Mouse (Mus musculus) intestine, postnatal 0 days (tissue): ENCODE measurements around the gene Amer1. TPM values are rescaled to one million over a fixed set of nuclear protein-coding genes. Genes with fewer than 3 reads are reported as not detected.
A peak's percentile ranks its signal among the peaks of the same experiment; 100 is the strongest.

Experiments
- ATAC-seq: fragments of 200-750 bp; cut with Nextera tagmentation; 2 replicates; pipeline ENCODE4 v1.8.0; 2017; ENCODE audit warnings: mild to moderate bottlenecking, moderate TSS enrichment, moderate library complexity
- H3K27ac ChIP-seq: fragments of 300-500 bp; sonication (generic); 2 replicates; pipeline ENCODE4 v1.5.1; 2014; ENCODE audit warnings: mild to moderate bottlenecking, low read depth, low read length, moderate library complexity
- H3K27me3 ChIP-seq: fragments of 300-500 bp; sonication (generic); replicated peaks from 2 replicates; pipeline ENCODE4 v1.6.1; 2014; ENCODE audit warnings: low read length, mixed read lengths; ENCODE audit not compliant: control insufficient read depth, insufficient read depth
- H3K36me3 ChIP-seq: fragments of 300-500 bp; sonication (generic); 2 replicates; pipeline ENCODE4 v1.6.1; 2014; ENCODE audit warnings: mild to moderate bottlenecking, moderate library complexity; ENCODE audit not compliant: control insufficient read depth, insufficient read depth
- H3K4me1 ChIP-seq: fragments of 300-500 bp; sonication (generic); replicated peaks from 2 replicates; pipeline ENCODE4 v1.6.1; 2014; ENCODE audit warnings: antibody characterized with exemption, low read length, mixed read lengths; ENCODE audit not compliant: control insufficient read depth, insufficient read depth
- H3K4me2 ChIP-seq: fragments of 300-500 bp; sonication (generic); replicated peaks from 2 replicates; pipeline ENCODE4 v1.6.1; 2014; ENCODE audit warnings: low read depth, mild to moderate bottlenecking, moderate library complexity
- H3K4me3 ChIP-seq: fragments of 300-500 bp; sonication (generic); 2 replicates; pipeline ENCODE4 v1.5.1; 2014; ENCODE audit warnings: low read depth, low read length
- H3K9ac ChIP-seq: fragments of 300-500 bp; sonication (generic); 2 replicates; pipeline ENCODE4 v1.6.1; 2014; ENCODE audit warnings: mild to moderate bottlenecking, low read depth, low read length
- H3K9me3 ChIP-seq: fragments of 300-500 bp; sonication (generic); 2 replicates; pipeline ENCODE4 v1.6.1; 2016; ENCODE audit warnings: mixed run types; ENCODE audit not compliant: control insufficient read depth
- CTCF ChIP-seq: sonication (generic); IDR thresholded peaks from 2 replicates; pipeline ENCODE4 v1.5.1; 2016; ENCODE audit warnings: low read depth, mild to moderate bottlenecking, control low read depth, antibody characterized with exemption, moderate library complexity
- WGBS: fragments of 180-500 bp; shearing (Covaris S2); extraction: QIAGEN DNeasy Blood & Tissue Kit; methylation state at CpG from one replicate; pipeline ENCODE4 v1.1.7; 2014; 5-methylcytosine and 5-hydroxymethylcytosine counted together
- polyA plus RNA-seq: library from polyadenylated mRNA; unstranded; fragments of >200 nt; fragmentation: Nextera tagmentation; extraction: Ambion mirVana; gene quantifications from 2 replicates; pipeline ENCODE4 v1.2.1, GENCODE M21; 2015

Gene Amer1
- polyA plus RNA-seq: 2.8 and 2.9 TPM in 2 replicates

- no peak for TF ChIP-seq CTCF
- H3K9ac ChIP-seq: peak within 1 kb of the TSS; percentile 34; the same call in 1 of the 2 replicates
- H3K27me3 ChIP-seq: no peaks in the 10 kb centered on the region
- no peaks in the 10 kb centered on the region for H3K36me3 ChIP-seq
- 19% methylated on average over 19 of the region's 19 CpGs for WGBS
- peak within 1 kb of the TSS; percentile 56 for H3K4me3 ChIP-seq
- peak within 1 kb of the TSS; percentile 81 for H3K27ac ChIP-seq
- no peaks in the 10 kb centered on the region for H3K9me3 ChIP-seq
- ATAC-seq: peak; percentile 94
- H3K4me1 ChIP-seq: no peaks in the 10 kb centered on the region
- H3K4me2 ChIP-seq: peak within 1 kb of the TSS; percentile 66
Observed at GRCm38 (mm10) chrX:95444776-95445111, at the start of gene Amer1. Amer1 (minus strand) TSS chrX:95444872.

- Histone ChIP-seq H3K4me3 (no peak overlapping the region), H3K4me1 (no peaks in the 10 kb centered on the region), H3K27ac (no peak overlapping the region), H3K9me3 (no peaks in the 10 kb centered on the region), H3K4me2 (no peak overlapping the region), H3K9ac (no peak overlapping the region), H3K36me3 (no peaks in the 10 kb centered on the region), H3K27me3 (0 out of 2 replicates have a peak, but pooled peaks cover 3% of the 10 kb centered on the region)
- WGBS: 61% methylated on average over 3 of the region's 3 CpGs
- TF ChIP-seq CTCF: no peak
- no peak for ATAC-seq
Observed at GRCm38 (mm10) chrX:95457166-95457565, 12.5 kb upstream of the Amer1 start.

GRCm38 (mm10) chrX:95445866-95446265 is 1.2 kb upstream of the Amer1 start:
- no peak overlapping the region for H3K27ac ChIP-seq
- no peaks in the 10 kb centered on the region for H3K36me3 ChIP-seq
- H3K4me3 ChIP-seq: no peak overlapping the region
- ATAC-seq: no peak
- no peak overlapping the region for H3K9ac ChIP-seq
- no peaks in the 10 kb centered on the region for H3K27me3 ChIP-seq
- no peak overlapping the region for H3K4me2 ChIP-seq
- H3K9me3 ChIP-seq: no peaks in the 10 kb centered on the region
- TF ChIP-seq CTCF: no peak
- WGBS: 58% methylated on average over 2 of the region's 2 CpGs
- H3K4me1 ChIP-seq: no peaks in the 10 kb centered on the region

DNA sequence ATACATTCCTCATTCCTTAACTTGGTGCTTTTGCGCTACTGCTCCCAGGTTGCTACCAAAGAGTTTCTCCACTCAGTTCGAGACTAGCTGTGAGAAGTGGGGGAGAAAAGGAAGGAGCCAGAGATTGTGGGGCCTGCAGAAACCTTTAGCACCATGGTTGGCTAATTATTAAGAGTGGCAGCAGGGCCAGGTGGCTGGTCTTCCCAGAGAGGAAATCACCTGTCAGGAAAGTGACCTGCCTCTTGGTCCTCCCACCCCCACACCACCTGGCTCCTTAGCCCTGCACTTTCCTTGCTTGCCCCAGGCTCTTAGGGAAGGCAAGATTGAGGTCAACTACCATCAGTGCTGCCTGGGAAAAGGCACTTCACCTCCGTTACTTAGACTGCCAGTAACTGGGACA is 469 bp upstream of the Amer1 start:
- Histone ChIP-seq H3K27me3 (no peaks in the 10 kb centered on the region), H3K4me3 (peak overlapping the region; percentile 56), H3K27ac (peak overlapping the region; percentile 81), H3K36me3 (no peaks in the 10 kb centered on the region), H3K9me3 (no peaks in the 10 kb centered on the region), H3K4me2 (peak overlapping the region; percentile 66), H3K9ac (no peak overlapping the region), H3K4me1 (no peaks in the 10 kb centered on the region)
- 31% methylated on average over 3 of the region's 3 CpGs for WGBS
- peak; percentile 77 for ATAC-seq
- TF ChIP-seq CTCF: no peak

DNA sequence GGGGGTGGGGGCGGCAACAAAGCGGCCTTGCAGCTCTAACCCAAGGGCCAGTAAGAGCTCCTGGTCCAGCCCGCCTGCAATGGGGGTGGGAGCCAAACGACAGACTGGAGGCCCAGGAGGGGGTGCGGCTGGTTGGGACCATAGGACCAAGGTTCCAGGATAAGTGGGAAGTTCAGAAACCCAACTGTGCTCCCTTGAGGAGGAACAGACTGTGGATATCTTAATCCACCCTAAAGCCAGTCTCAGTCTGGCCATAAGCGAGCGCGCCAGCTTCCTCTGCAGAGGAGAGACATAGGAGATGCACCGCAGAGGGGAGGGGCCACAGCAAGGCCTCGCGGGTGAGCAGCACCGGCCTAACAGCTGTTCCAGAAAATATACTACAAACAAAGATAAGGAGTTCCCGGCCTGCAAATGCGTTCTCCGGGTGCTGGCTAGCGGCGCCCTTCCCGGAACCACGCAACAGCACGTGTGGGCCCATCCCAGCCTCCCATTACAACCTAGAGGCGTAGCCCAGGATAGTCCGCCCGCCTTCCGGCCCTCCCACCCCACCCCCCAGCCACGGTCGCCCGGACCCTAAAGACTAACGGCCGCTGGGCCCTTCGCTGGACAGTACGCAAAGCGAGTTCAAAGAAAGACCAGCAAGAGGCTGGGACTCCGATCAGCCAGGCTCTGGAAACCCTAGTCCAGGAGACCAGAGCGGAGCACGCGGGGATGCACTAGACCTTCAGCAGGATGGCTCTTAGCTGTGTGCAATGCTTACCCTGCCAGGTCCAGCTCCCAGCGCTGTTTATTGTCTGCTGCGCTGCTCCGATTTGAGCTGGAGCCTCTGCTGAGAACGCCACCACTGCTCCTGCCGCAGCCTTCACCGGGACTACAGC is 535 bp downstream of the Amer1 start:
- WGBS: 23% methylated on average over 42 of the region's 42 CpGs
- Histone ChIP-seq H3K27ac (peak overlapping the region; percentile 81), H3K27me3 (no peaks in the 10 kb centered on the region), H3K4me1 (no peaks in the 10 kb centered on the region), H3K4me2 (peak overlapping the region; percentile 66), H3K36me3 (no peaks in the 10 kb centered on the region), H3K9me3 (no peaks in the 10 kb centered on the region), H3K9ac (peak overlapping the region; percentile 34; the same call in 1 of the 2 replicates), H3K4me3 (peak overlapping the region; percentile 56)
- no peak for TF ChIP-seq CTCF
- ATAC-seq: peak; percentile 73

- Histone ChIP-seq H3K4me3 (peak overlapping the region; percentile 56), H3K27ac (no peak overlapping the region), H3K36me3 (no peaks in the 10 kb centered on the region), H3K9me3 (no peaks in the 10 kb centered on the region), H3K4me2 (peak overlapping the region; percentile 66), H3K4me1 (no peaks in the 10 kb centered on the region), H3K27me3 (no peaks in the 10 kb centered on the region), H3K9ac (0 out of 2 replicates have a peak overlapping the region, but pooled peaks have one; percentile 34)
- no peak for ATAC-seq
- WGBS: 34% methylated on average over 12 of the region's 12 CpGs
- TF ChIP-seq CTCF: no peak
Observed at GRCm38 (mm10) chrX:95443390-95443789, 1.3 kb downstream of the Amer1 start.
